Mouse (Mus musculus) MEL (cell line): Measurements from ENCODE around the gene Igsf10. TPM values are rescaled to one million over a fixed set of nuclear protein-coding genes. Genes with fewer than 3 reads are reported as not detected.

Experiments
- DNase-seq: peaks from one replicate; pipeline ENCODE4 v3.0.0; 2011; ENCODE audit warnings: low read depth, low spot score
- H3K27ac ChIP-seq: 2 replicates; pipeline ENCODE4 v1.5.1; 2012; ENCODE audit warnings: low read depth, mild to moderate bottlenecking, control low read depth, low read length, moderate library complexity; ENCODE audit not compliant: control insufficient read depth
- H3K27me3 ChIP-seq, 2 experiments: fragments of 150-350 bp in 1 of 2; sonication (generic) in 1 of 2; 2 replicates each; pipeline ENCODE4 v1.6.1; 2012; ENCODE audit warnings: low read length in 2 of 2, mild to moderate bottlenecking in 2 of 2, improper control_type of control experiment in 1 of 2, moderate library complexity in 1 of 2; ENCODE audit not compliant: insufficient read depth in 2 of 2, control insufficient read depth in 1 of 2
- H3K36me3 ChIP-seq, 2 experiments: 2 replicates each; pipeline ENCODE4 v1.6.1; 2012 to 2014; ENCODE audit warnings: low read length in 2 of 2, improper control_type of control experiment in 1 of 2, inconsistent platforms in 1 of 2, mild to moderate bottlenecking in 1 of 2; ENCODE audit not compliant: insufficient read depth in 2 of 2, control insufficient read depth in 1 of 2
- H3K4me1 ChIP-seq, 2 experiments: fragments of 150-350 bp in 1 of 2; sonication (generic) in 1 of 2; 2 replicates each; pipeline ENCODE4 v1.6.1; 2012; ENCODE audit warnings: low read length in 2 of 2, improper control_type of control experiment in 1 of 2, mild to moderate bottlenecking in 1 of 2; ENCODE audit not compliant: insufficient read depth in 2 of 2, control insufficient read depth in 1 of 2
- H3K4me3 ChIP-seq, 2 experiments: fragments of 150-350 bp in 1 of 2; sonication (generic) in 1 of 2; 2 replicates each; pipeline ENCODE4 v1.5.1; 2012; ENCODE audit warnings: low read depth in 2 of 2, low read length in 2 of 2, mild to moderate bottlenecking in 2 of 2, moderate library complexity in 2 of 2, control low read depth in 1 of 2, improper control_type of control experiment in 1 of 2; ENCODE audit not compliant: control insufficient read depth in 1 of 2, insufficient read depth in 1 of 2
- H3K79me2 ChIP-seq: 2 replicates; pipeline ENCODE4 v1.6.1; 2012; ENCODE audit warnings: mild to moderate bottlenecking, low read length, moderate library complexity; ENCODE audit not compliant: control insufficient read depth, poor library complexity, insufficient read depth
- H3K9ac ChIP-seq: 2 replicates; pipeline ENCODE4 v1.6.1; 2012; ENCODE audit warnings: low read depth, mild to moderate bottlenecking, control low read depth, low read length, moderate library complexity; ENCODE audit not compliant: control insufficient read depth, poor library complexity, severe bottlenecking
- H3K9me3 ChIP-seq: fragments of 150-350 bp; sonication (generic); replicated peaks from 2 replicates; pipeline ENCODE4 v1.6.1; 2012; ENCODE audit warnings: mild to moderate bottlenecking, low read length, improper control_type of control experiment, moderate library complexity; ENCODE audit not compliant: insufficient read depth
- CHD1 ChIP-seq: IDR thresholded peaks from 2 replicates; pipeline ENCODE4 v1.6.1; 2012; ENCODE audit warnings: low read depth, mild to moderate bottlenecking, inconsistent platforms, low read length, improper control_type of control experiment
- CHD2 ChIP-seq: IDR thresholded peaks from 2 replicates; pipeline ENCODE4 v1.6.1; 2011; ENCODE audit warnings: low read length, improper control_type of control experiment
- CTCF ChIP-seq, 3 experiments: IDR thresholded peaks in 2 of 3; conservative IDR thresholded peaks in 1 of 3; 2 replicates each; pipeline ENCODE4 v1.5.1; 2011 to 2012; ENCODE audit warnings: low read length in 3 of 3, low read depth in 2 of 3, mild to moderate bottlenecking in 2 of 3, improper control_type of control experiment in 1 of 3, inconsistent platforms in 1 of 3, mixed read lengths in 1 of 3, moderate library complexity in 1 of 3; ENCODE audit not compliant: control insufficient read depth in 1 of 3, insufficient read depth in 1 of 3, poor library complexity in 1 of 3, severe bottlenecking in 1 of 3
- E2F4 ChIP-seq: IDR thresholded peaks from 2 replicates; pipeline ENCODE4 v1.6.1; 2011; ENCODE audit warnings: low read depth, low read length, improper control_type of control experiment, borderline replicate concordance
- ELF1 ChIP-seq: IDR thresholded peaks from 2 replicates; pipeline ENCODE4 v1.6.1; 2014; ENCODE audit warnings: low read depth, mild to moderate bottlenecking, inconsistent platforms, low read length, improper control_type of control experiment, moderate library complexity
- ETS1 ChIP-seq: IDR thresholded peaks from 2 replicates; pipeline ENCODE4 v1.6.1; 2012; ENCODE audit warnings: low read depth, mild to moderate bottlenecking, inconsistent platforms, low read length, improper control_type of control experiment, moderate library complexity
- GATA1 ChIP-seq: IDR thresholded peaks from 2 replicates; pipeline ENCODE4 v1.6.1; 2011; ENCODE audit warnings: low read depth, low read length, improper control_type of control experiment
- HCFC1 ChIP-seq: IDR thresholded peaks from 2 replicates; pipeline ENCODE4 v1.6.1; 2012; ENCODE audit warnings: low read depth, mild to moderate bottlenecking, inconsistent platforms, low read length, improper control_type of control experiment, moderate library complexity
- JUND ChIP-seq: IDR thresholded peaks from 2 replicates; pipeline ENCODE4 v1.6.1; 2011; ENCODE audit warnings: low read depth, mild to moderate bottlenecking, improper control_type of control experiment, low read length
- MAX ChIP-seq: IDR thresholded peaks from 2 replicates; pipeline ENCODE4 v1.6.1; 2011; ENCODE audit warnings: low read length, improper control_type of control experiment
- MAZ ChIP-seq: IDR thresholded peaks from 2 replicates; pipeline ENCODE4 v1.6.1; 2012; ENCODE audit warnings: low read depth, mild to moderate bottlenecking, inconsistent platforms, low read length, improper control_type of control experiment
- MEF2A ChIP-seq: IDR thresholded peaks from 2 replicates; pipeline ENCODE4 v1.6.1; 2014; ENCODE audit warnings: low read depth, mild to moderate bottlenecking, inconsistent platforms, low read length, improper control_type of control experiment; ENCODE audit not compliant: poor library complexity, insufficient replicate concordance, severe bottlenecking; ENCODE audit errors: extremely low read depth
- MXI1 ChIP-seq: IDR thresholded peaks from 2 replicates; pipeline ENCODE4 v1.6.1; 2011; ENCODE audit warnings: mild to moderate bottlenecking, low read depth, low read length, improper control_type of control experiment
- MYB ChIP-seq: IDR thresholded peaks from 2 replicates; pipeline ENCODE4 v1.6.1; 2011; ENCODE audit warnings: mild to moderate bottlenecking, low read depth, low read length, improper control_type of control experiment
- MYC ChIP-seq: IDR thresholded peaks from 2 replicates; pipeline ENCODE4 v1.6.1; 2011; ENCODE audit warnings: low read depth, mild to moderate bottlenecking, low read length, improper control_type of control experiment, moderate library complexity
- POLR2AphosphoS2 ChIP-seq: IDR thresholded peaks from 2 replicates; pipeline ENCODE4 v1.6.1; 2011; ENCODE audit warnings: low read length, improper control_type of control experiment
- POLR2AphosphoS5 ChIP-seq: IDR thresholded peaks from 2 replicates; pipeline ENCODE4 v1.6.1; 2012; ENCODE audit warnings: low read depth, borderline replicate concordance, mild to moderate bottlenecking, inconsistent platforms, low read length, moderate library complexity, mixed read lengths
- SIN3A ChIP-seq: IDR thresholded peaks from 2 replicates; pipeline ENCODE4 v1.6.1; 2012; ENCODE audit warnings: low read length, improper control_type of control experiment, inconsistent platforms
- SMC3 ChIP-seq: IDR thresholded peaks from 2 replicates; pipeline ENCODE4 v1.6.1; 2011; ENCODE audit warnings: low read depth, low read length, improper control_type of control experiment
- TAL1 ChIP-seq: IDR thresholded peaks from 2 replicates; pipeline ENCODE4 v1.6.1; 2012; ENCODE audit warnings: mild to moderate bottlenecking, inconsistent platforms, low read length, moderate library complexity, mixed read lengths
- TCF12 ChIP-seq: IDR thresholded peaks from 2 replicates; pipeline ENCODE4 v1.6.1; 2014; ENCODE audit warnings: low read depth, mild to moderate bottlenecking, inconsistent platforms, low read length, improper control_type of control experiment, moderate library complexity
- USF1 ChIP-seq: IDR thresholded peaks from 2 replicates; pipeline ENCODE4 v1.6.1; 2014; ENCODE audit warnings: low read depth, mild to moderate bottlenecking, inconsistent platforms, low read length, improper control_type of control experiment, moderate library complexity
- USF2 ChIP-seq, 2 experiments: IDR thresholded peaks; 2 replicates each; pipeline ENCODE4 v1.6.1; 2011 to 2012; ENCODE audit warnings: improper control_type of control experiment in 2 of 2, low read length in 2 of 2, borderline replicate concordance in 1 of 2, inconsistent platforms in 1 of 2, low read depth in 1 of 2, mild to moderate bottlenecking in 1 of 2; ENCODE audit not compliant: insufficient read depth in 1 of 2
- ZC3H11A ChIP-seq: IDR thresholded peaks from 2 replicates; pipeline ENCODE4 v1.6.1; 2012; ENCODE audit warnings: low read depth, mild to moderate bottlenecking, inconsistent platforms, low read length, improper control_type of control experiment
- ZKSCAN1 ChIP-seq: IDR thresholded peaks from 2 replicates; pipeline ENCODE4 v1.6.1; 2012; ENCODE audit warnings: low read depth, mild to moderate bottlenecking, inconsistent platforms, low read length, improper control_type of control experiment, moderate library complexity
- ZMIZ1 ChIP-seq: IDR thresholded peaks from 2 replicates; pipeline ENCODE4 v1.6.1; 2012; ENCODE audit warnings: low read depth, mild to moderate bottlenecking, inconsistent platforms, low read length, improper control_type of control experiment, moderate library complexity
- ZNF384 ChIP-seq: IDR thresholded peaks from 2 replicates; pipeline ENCODE4 v1.6.1; 2012; ENCODE audit warnings: low read depth, mild to moderate bottlenecking, inconsistent platforms, low read length, improper control_type of control experiment
- polyA plus RNA-seq, 2 experiments: library from polyadenylated mRNA; stranded (reverse) in 1 of 2; unstranded in 1 of 2; fragments of >175 nt in 1 of 2; fragments of >200 nt in 1 of 2; gene quantifications; 2 replicates each; pipeline versions ENCODE4 v1.2.1 to v1.2.4; 2012; ENCODE audit warnings: low replicate concordance in 2 of 2, low read depth in 1 of 2; ENCODE audit not compliant: insufficient read length in 2 of 2, insufficient read depth in 1 of 2, missing spikeins in 1 of 2
- total RNA-seq: library from RNA; depleted of rRNA; stranded (reverse); fragments of 300-350 nt; gene quantifications from 2 replicates; pipeline ENCODE4 v1.2.3, GENCODE M21; 2012

Gene Igsf10
- total and polyA plus RNA-seq, 3 experiments, result not detected

DNA sequence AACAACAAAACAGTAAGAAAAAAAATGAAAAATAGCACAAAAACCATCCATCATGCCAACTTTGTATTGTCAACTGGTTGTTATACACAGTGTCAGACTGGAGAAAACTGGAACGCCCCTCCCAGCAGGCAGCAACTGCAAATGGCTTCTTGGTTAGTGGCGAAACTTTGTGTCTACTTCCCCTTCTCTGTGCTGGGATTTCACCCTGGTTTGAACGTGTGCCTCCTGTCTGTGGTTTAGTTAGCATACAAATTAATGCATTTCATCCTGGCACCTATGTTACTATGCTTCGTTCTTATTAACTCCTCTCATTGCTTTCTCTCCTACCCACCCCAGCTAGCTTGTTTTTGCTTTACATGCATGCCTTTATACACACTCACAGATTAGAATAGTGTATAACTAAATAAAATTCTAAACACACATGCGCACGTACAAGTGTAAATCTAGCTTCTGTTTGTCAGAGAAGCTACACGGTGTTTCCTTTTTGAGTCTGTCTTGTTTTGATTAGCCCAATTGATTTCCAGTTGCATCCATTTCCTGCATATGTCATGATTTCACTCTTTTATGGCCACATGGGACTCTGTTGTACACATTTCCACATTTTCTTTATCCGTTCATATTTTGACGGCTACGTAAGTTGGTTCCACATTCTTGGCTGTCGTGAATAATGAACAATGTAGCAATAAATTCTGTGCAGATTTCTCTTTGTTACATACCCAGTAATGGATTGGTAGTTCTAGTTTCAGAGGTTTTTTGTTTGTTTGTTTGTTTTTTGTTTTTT lies 2.4 kb downstream of the Igsf10 start:
- Histone ChIP-seq H3K27ac (no peak overlapping the region), H3K4me1 (no peaks in the 10 kb centered on the region), H3K9me3 (no peaks in the 10 kb centered on the region), H3K79me2 (no peaks in the 10 kb centered on the region), H3K9ac (no peak overlapping the region), H3K27me3 (no peaks in the 10 kb centered on the region), H3K4me3 (no peak overlapping the region), H3K36me3 (no peaks in the 10 kb centered on the region)
- no peak for DNase-seq
- TF ChIP-seq CHD2 (no peak), ZKSCAN1 (no peak), ZNF384 (no peak), POLR2AphosphoS2 (no peak), TAL1 (no peak), ZC3H11A (no peak), CTCF (IDR thresholded peaks at IDR 0.05 in 2 of 3, conservative IDR thresholded peaks at IDR 0.05 in 1 of 3; ENCODE audit: control insufficient read depth in 1 of 3, insufficient read depth in 1 of 3, low read depth in 2 of 3, low read length in 3 of 3, poor library complexity in 1 of 3, severe bottlenecking in 1 of 3) (no peak), JUND (no peak), GATA1 (no peak), SIN3A (no peak), E2F4 (no peak), SMC3 (no peak), ETS1 (no peak), ELF1 (no peak)

- H3K9ac ChIP-seq, result no peak overlapping the region
- H3K4me1 ChIP-seq, result no peaks in the 10 kb centered on the region
- no peak for TF ChIP-seq TAL1
- TF ChIP-seq ZMIZ1, result no peak
- no peak for TF ChIP-seq MYC
- no peak for TF ChIP-seq CHD1
- no peak for TF ChIP-seq MEF2A
- TF ChIP-seq JUND, result no peak
- no peak for TF ChIP-seq HCFC1
- TF ChIP-seq MAX, result no peak
- TF ChIP-seq MYB, result no peak
- no peak for TF ChIP-seq GATA1
- no peak for TF ChIP-seq MXI1
- no peak for TF ChIP-seq USF2 (IDR thresholded peaks at IDR 0.05; ENCODE audit: borderline replicate concordance in 1 of 2, insufficient read depth in 1 of 2, low read depth in 1 of 2, low read length in 2 of 2)
- no peak for TF ChIP-seq MAZ
- no peak for TF ChIP-seq POLR2AphosphoS5
- TF ChIP-seq TCF12, result no peak
- no peak for TF ChIP-seq SIN3A
- TF ChIP-seq USF1, result no peak
- H3K36me3 ChIP-seq, result no peaks in the 10 kb centered on the region
- H3K9me3 ChIP-seq, result no peaks in the 10 kb centered on the region
- no peaks in the 10 kb centered on the region for H3K79me2 ChIP-seq
- DNase-seq, result no peak
- H3K27me3 ChIP-seq, result no peaks in the 10 kb centered on the region; a peak in 2 of 4 replicates
- no peak overlapping the region for H3K4me3 ChIP-seq
- no peak overlapping the region for H3K27ac ChIP-seq
Observed at GRCm38 (mm10) chr3:59328526-59328925, 15.7 kb downstream of the Igsf10 start.
